ENCODE assay signal across 8 mouse cellular contexts in genomic region chr1:42714016-42714931, GRCm38 (mm10). TPM values are rescaled to one million over a fixed set of nuclear protein-coding genes. Genes with fewer than 3 reads are reported as not detected.
A peak's percentile ranks its signal among the peaks of the same experiment; 100 is the strongest.
DNase-seq lines count a peak whose midpoint lies in the region; ATAC-seq lines count a peak whose summit lies in the region.

No protein-coding gene starts in this region.

- DNase-seq in adrenal gland, adult (ENCODE audit: inconsistent age in 2 of 2, low spot score in 1 of 2), result peak; percentile 35 to 78
- no peak for DNase-seq in adrenal gland, postnatal 4 days (ENCODE audit: low spot score in 2 of 2)
- peak; percentile 72 for DNase-seq in R1 (ENCODE audit: low read depth, low spot score)
- DNase-seq in hindbrain, embryonic 11.5 days (ENCODE audit: low spot score), result peak; percentile 85
- DNase-seq in layer of hippocampus, postnatal 10 days (ENCODE audit: low spot score in 2 of 2), result peak; percentile 55 to 72
- DNase-seq in yolk sac, embryonic 10.5 days (ENCODE audit: low spot score), result peak; percentile 40

- no peaks in the 10 kb centered on the region for H3K9me3 ChIP-seq in embryonic facial prominence, embryonic 12.5 days
- H3K9me3 ChIP-seq in hindbrain, embryonic 11.5 days (ENCODE audit: control insufficient read depth, low read length), result no peaks in the 10 kb centered on the region

- peak overlapping the region; percentile 62 for H3K4me2 ChIP-seq in embryonic facial prominence, embryonic 12.5 days (replicated peaks)
- peak overlapping the region; percentile 68 for H3K4me2 ChIP-seq in hindbrain, embryonic 11.5 days (replicated peaks; ENCODE audit: low read depth, low read length)

- peak overlapping the region; percentile 43 for H3K4me3 ChIP-seq in embryonic facial prominence, embryonic 12.5 days
- H3K4me3 ChIP-seq in hindbrain, embryonic 11.5 days (ENCODE audit: low read depth, low read length), result peak overlapping the region; percentile 50

- peak overlapping the region; percentile 58 for H3K9ac ChIP-seq in embryonic facial prominence, embryonic 12.5 days
- peak overlapping the region; percentile 86 for H3K9ac ChIP-seq in hindbrain, embryonic 11.5 days (ENCODE audit: low read depth, low read length)

- 0 out of 2 replicates have a peak, but pooled peaks cover 3% of the 10 kb centered on the region for H3K4me1 ChIP-seq in embryonic facial prominence, embryonic 12.5 days
- H3K4me1 ChIP-seq in hindbrain, embryonic 11.5 days (replicated peaks; ENCODE audit: control insufficient read depth, insufficient read depth, low read length), result peaks cover 3% of the 10 kb centered on the region; the same call in 1 of the 2 replicates

- H3K27ac ChIP-seq in embryonic facial prominence, embryonic 12.5 days, result no peak overlapping the region
- peak overlapping the region; percentile 89 for H3K27ac ChIP-seq in hindbrain, embryonic 11.5 days (ENCODE audit: low read depth, low read length)

- peaks cover 53% of the 10 kb centered on the region for H3K27me3 ChIP-seq in embryonic facial prominence, embryonic 12.5 days
- H3K27me3 ChIP-seq in hindbrain, embryonic 11.5 days (ENCODE audit: control insufficient read depth, insufficient read depth, low read length), result no peaks in the 10 kb centered on the region; the same call in 1 of the 2 replicates

- 1% methylated on average over 28 of the region's 31 CpGs for WGBS in embryonic facial prominence, embryonic 12.5 days
- under 1% methylated on average over 28 of the region's 31 CpGs for WGBS in hindbrain, embryonic 11.5 days

- no peaks in the 10 kb centered on the region for H3K36me3 ChIP-seq in embryonic facial prominence, embryonic 12.5 days
- H3K36me3 ChIP-seq in hindbrain, embryonic 11.5 days (ENCODE audit: control insufficient read depth, insufficient read depth, low read length), result no peaks in the 10 kb centered on the region

- no peak for ATAC-seq in embryonic facial prominence, embryonic 12.5 days (ENCODE audit: insufficient number of reproducible peaks, insufficient read depth, low FRiP score, low TSS enrichment)
- peak; percentile 75 for ATAC-seq in hindbrain, embryonic 11.5 days (ENCODE audit: low FRiP score)
- peak; percentile 53; the same call in 1 of the 2 replicates for ATAC-seq in megakaryocyte-erythroid progenitor cell, adult 5-6 weeks (replicated peaks; ENCODE audit: low FRiP score, low TSS enrichment, poor library complexity, severe bottlenecking)

RNA-seq across cellular contexts. Expression of gene Pou3f3, which starts 18.7 kb away (rescaled TPM):
- 1 to 10 TPM in 1 of 2 experiments, under 1 TPM in 1; 0.68 to 6.3 TPM for total RNA-seq in adrenal gland, postnatal 4 days (2021)
- polyA plus RNA-seq in embryonic facial prominence, embryonic 12.5 days (2016; fragmentation: Nextera tagmentation; extraction: Ambion mirVana), result 10.3 and 12.1 TPM in 2 replicates
- 20.7 and 22.3 TPM in 2 replicates for polyA plus RNA-seq in hindbrain, embryonic 11.5 days (2014; fragmentation: Nextera tagmentation; extraction: Ambion mirVana)
- 10 to 100 TPM; 60.7 to 69.3 TPM for total RNA-seq in layer of hippocampus, postnatal 10 days (2021)
- total RNA-seq in megakaryocyte-erythroid progenitor cell, adult 5-6 weeks (2014; fragmentation: Nextera tagmentation), result not detected in 2 replicates
- total RNA-seq in megakaryocyte-erythroid progenitor cell, adult 5-6 weeks (2017), result not detected in 2 replicates

Comparison
In these comparisons a context has a peak if more than half of its experiments do, and no peak if none do; other contexts are left out.
1. DNase-seq: peak in adrenal gland, adult (2 of 2), R1 (single experiment), hindbrain, embryonic 11.5 days (single experiment), layer of hippocampus, postnatal 10 days (2 of 2) and yolk sac, embryonic 10.5 days (single experiment); none in adrenal gland, postnatal 4 days (0 of 2).
2. RNA of gene Pou3f3, which starts 18.7 kb away (total RNA-seq): 60.7 to 69.3 TPM in layer of hippocampus, postnatal 10 days; 0.68 to 6.3 TPM in adrenal gland, postnatal 4 days and not detected in megakaryocyte-erythroid progenitor cell, adult 5-6 weeks; every median in the first group is over 4 times any median in the second.